Mouse (Mus musculus): Measurements from ENCODE around the gene Mypn. TPM values are rescaled to one million over a fixed set of nuclear protein-coding genes. Genes with fewer than 3 reads are reported as not detected.

Gene Mypn
- polyA plus RNA-seq (2012; rRNA removed) = 0.63 and 2.6 TPM in 2 replicates

- TF ChIP-seq CTCF (IDR thresholded peaks at IDR 0.05; ENCODE audit: insufficient read depth, low read length) (no peak), POLR2A (IDR thresholded peaks at IDR 0.05; ENCODE audit: borderline replicate concordance, extremely low read depth, low read depth, low read length) (no peak)
- WGBS = 78% methylated on average over 15 of the region's 15 CpGs
- DNase-seq = no peak
- no peaks in the 10 kb centered on the region for H3K4me1 ChIP-seq (ENCODE audit: control insufficient read depth, insufficient read depth, low read length)
- no peak within 1 kb of the TSS for H3K4me3 ChIP-seq (replicated peaks; ENCODE audit: extremely low read depth, low read depth, low read length)
These were observed at the start of gene Mypn for GRCm38 (mm10) chr10:63203728-63204127. TSS of gene Mypn (minus strand) at chr10:63203952.

- DNase-seq = no peak
- TF ChIP-seq CTCF (IDR thresholded peaks at IDR 0.05; ENCODE audit: insufficient read depth, low read length) (no peak), POLR2A (IDR thresholded peaks at IDR 0.05; ENCODE audit: borderline replicate concordance, extremely low read depth, low read depth, low read length) (no peak)
- WGBS = 88% methylated on average over 6 of the region's 6 CpGs
- H3K4me3 ChIP-seq (replicated peaks; ENCODE audit: extremely low read depth, low read depth, low read length) = no peak overlapping the region
- H3K4me1 ChIP-seq (ENCODE audit: control insufficient read depth, insufficient read depth, low read length) = peaks cover 7% of the 10 kb centered on the region
These were observed 44.7 kb upstream of the Mypn start for GRCm38 (mm10) chr10:63248421-63248820.

- no peak for DNase-seq
- Histone ChIP-seq H3K4me1 (ENCODE audit: control insufficient read depth, insufficient read depth, low read length) (peaks cover 12% of the 10 kb centered on the region), H3K4me3 (replicated peaks; ENCODE audit: extremely low read depth, low read depth, low read length) (no peak overlapping the region)
- 30% methylated on average over 7 of the region's 7 CpGs for WGBS
- TF ChIP-seq CTCF (IDR thresholded peaks at IDR 0.05; ENCODE audit: insufficient read depth, low read length) (no peak), POLR2A (IDR thresholded peaks at IDR 0.05; ENCODE audit: borderline replicate concordance, extremely low read depth, low read depth, low read length) (no peak)
These were observed 43.7 kb upstream of the Mypn start for GRCm38 (mm10) chr10:63247457-63247856.

- no peak for DNase-seq
- H3K4me1 ChIP-seq (ENCODE audit: control insufficient read depth, insufficient read depth, low read length) = peaks cover 12% of the 10 kb centered on the region
- H3K4me3 ChIP-seq (replicated peaks; ENCODE audit: extremely low read depth, low read depth, low read length) = no peak overlapping the region
- TF ChIP-seq CTCF (IDR thresholded peaks at IDR 0.05; ENCODE audit: insufficient read depth, low read length) = no peak
- no peak for TF ChIP-seq POLR2A (IDR thresholded peaks at IDR 0.05; ENCODE audit: borderline replicate concordance, extremely low read depth, low read depth, low read length)
- WGBS = 80% methylated on average over 3 of the region's 3 CpGs
These were observed 42.1 kb upstream of the Mypn start for GRCm38 (mm10) chr10:63245846-63246245.

GRCm38 (mm10) chr10:63244746-63245145, 41.0 kb upstream of the Mypn start:
- TF ChIP-seq POLR2A (IDR thresholded peaks at IDR 0.05; ENCODE audit: borderline replicate concordance, extremely low read depth, low read depth, low read length) (no peak), CTCF (IDR thresholded peaks at IDR 0.05; ENCODE audit: insufficient read depth, low read length) (peak; percentile 40; the same call in 1 of the 2 replicates)
- WGBS = 16% methylated on average over 5 of the region's 5 CpGs
- no peak for DNase-seq

GRCm38 (mm10) chr10:63244055-63244671, 40.4 kb upstream of the Mypn start:
- 0% methylated on average over 41 of the region's 41 CpGs for WGBS
- DNase-seq = no peak
- TF ChIP-seq POLR2A (IDR thresholded peaks at IDR 0.05; ENCODE audit: borderline replicate concordance, extremely low read depth, low read depth, low read length) = no peak
- no peak for TF ChIP-seq CTCF (IDR thresholded peaks at IDR 0.05; ENCODE audit: insufficient read depth, low read length)
- peak overlapping the region; percentile 94 for H3K4me3 ChIP-seq (replicated peaks; ENCODE audit: extremely low read depth, low read depth, low read length)
- peaks cover 12% of the 10 kb centered on the region for H3K4me1 ChIP-seq (ENCODE audit: control insufficient read depth, insufficient read depth, low read length)

More at GRCm38 (mm10) chr10:63244746-63245145, 41.0 kb upstream of the Mypn start:
- Histone ChIP-seq H3K4me3 (replicated peaks; ENCODE audit: extremely low read depth, low read depth, low read length) (peak overlapping the region; percentile 94), H3K4me1 (ENCODE audit: control insufficient read depth, insufficient read depth, low read length) (peaks cover 12% of the 10 kb centered on the region)

- under 1% methylated on average over 43 of the region's 44 CpGs for WGBS
- H3K4me3 ChIP-seq (replicated peaks; ENCODE audit: extremely low read depth, low read depth, low read length) = peak within 1 kb of the TSS; percentile 94
- peak; percentile 92 for DNase-seq
- no peak for TF ChIP-seq CTCF (IDR thresholded peaks at IDR 0.05; ENCODE audit: insufficient read depth, low read length)
- peak; percentile 83 for TF ChIP-seq POLR2A (IDR thresholded peaks at IDR 0.05; ENCODE audit: borderline replicate concordance, extremely low read depth, low read depth, low read length)
- peaks cover 12% of the 10 kb centered on the region for H3K4me1 ChIP-seq (ENCODE audit: control insufficient read depth, insufficient read depth, low read length)
These were observed 39.8 kb upstream of the Mypn start, which contains the start of gene Herc4 for GRCm38 (mm10) chr10:63243493-63244054. TSS of gene Herc4 (plus strand) at chr10:63243810.

GRCm38 (mm10) chr10:63242798-63243435, 39.2 kb upstream of the Mypn start:
- TF ChIP-seq POLR2A (IDR thresholded peaks at IDR 0.05; ENCODE audit: borderline replicate concordance, extremely low read depth, low read depth, low read length) (no peak), CTCF (IDR thresholded peaks at IDR 0.05; ENCODE audit: insufficient read depth, low read length) (no peak)
- peaks cover 12% of the 10 kb centered on the region for H3K4me1 ChIP-seq (ENCODE audit: control insufficient read depth, insufficient read depth, low read length)
- 10% methylated on average over 12 of the region's 12 CpGs for WGBS
- no peak for DNase-seq
- peak overlapping the region; percentile 3 for H3K4me3 ChIP-seq (replicated peaks; ENCODE audit: extremely low read depth, low read depth, low read length)

GRCm38 (mm10) chr10:63240868-63241271, 37.1 kb upstream of the Mypn start:
- Histone ChIP-seq H3K4me3 (replicated peaks; ENCODE audit: extremely low read depth, low read depth, low read length) (no peak overlapping the region), H3K4me1 (ENCODE audit: control insufficient read depth, insufficient read depth, low read length) (peaks cover 8% of the 10 kb centered on the region)
- TF ChIP-seq POLR2A (IDR thresholded peaks at IDR 0.05; ENCODE audit: borderline replicate concordance, extremely low read depth, low read depth, low read length) = no peak
- TF ChIP-seq CTCF (IDR thresholded peaks at IDR 0.05; ENCODE audit: insufficient read depth, low read length) = no peak
- DNase-seq = no peak
- 70% methylated on average over 2 of the region's 2 CpGs for WGBS

All from lung, adult 2 months (tissue).